Mouse (Mus musculus) megakaryocyte, adult 5-6 weeks (primary cell): Measurements from ENCODE around the gene H13. TPM values are rescaled to one million over a fixed set of nuclear protein-coding genes. Genes with fewer than 3 reads are reported as not detected.
A peak's percentile ranks its signal among the peaks of the same experiment; 100 is the strongest.
"Not testable (repeated sequence)": the region's sequence is repeated elsewhere in the genome, so short reads cannot be mapped to it uniquely, and the experiment has no call there.

ENCODE experiments used
- ATAC-seq: 2 replicates; pipeline ENCODE4 v1.8.0; 2016; ENCODE audit warnings: mild to moderate bottlenecking, inconsistent platforms; ENCODE audit not compliant: poor library complexity, severe bottlenecking
- total RNA-seq, 2 experiments: library from RNA; stranded (forward) in 1 of 2; stranded (reverse) in 1 of 2; fragments of 153-499, 151-499 nt in 1 of 2; fragments of 221-1000, 200-1000 nt in 1 of 2; gene quantifications; 2 replicates each; pipeline versions ENCODE4 v1.2.3 to v1.2.4; 2015 to 2017

H13 gene
- total RNA-seq, 2 experiments from 2014 or later, result 109 to 165 TPM

GRCm38 (mm10) chr2:152657398-152657797, 11.9 kb upstream of the H13 start:
- peak; percentile 44 for ATAC-seq

DNA sequence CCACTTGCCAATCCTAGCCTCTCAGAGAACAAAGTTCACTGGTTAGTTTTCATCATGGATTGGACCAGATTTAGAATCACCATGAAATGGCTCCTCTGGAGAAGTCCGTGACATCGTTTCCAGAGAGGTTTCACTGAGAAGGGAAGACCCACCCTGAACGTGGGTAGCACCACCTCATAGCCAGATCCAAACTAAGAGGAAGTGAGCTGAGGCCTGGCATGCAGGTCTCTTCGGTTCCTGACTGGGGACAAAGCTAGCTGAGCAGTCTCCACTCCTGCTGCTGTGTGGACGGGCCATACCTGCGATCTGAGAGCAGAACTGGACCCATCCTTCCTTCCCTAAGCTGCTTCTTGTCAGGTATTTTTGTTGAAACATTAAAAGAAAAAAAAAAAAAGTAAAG, 8.1 kb upstream of the H13 start:
- ATAC-seq, result peak; percentile 77

GRCm38 (mm10) chr2:152666191-152666590, 3.1 kb upstream of the H13 start:
- ATAC-seq, result not testable (repeated sequence)

GRCm38 (mm10) chr2:152669639-152670484, 601 bp downstream of the H13 start:
- ATAC-seq, result no peak

DNA sequence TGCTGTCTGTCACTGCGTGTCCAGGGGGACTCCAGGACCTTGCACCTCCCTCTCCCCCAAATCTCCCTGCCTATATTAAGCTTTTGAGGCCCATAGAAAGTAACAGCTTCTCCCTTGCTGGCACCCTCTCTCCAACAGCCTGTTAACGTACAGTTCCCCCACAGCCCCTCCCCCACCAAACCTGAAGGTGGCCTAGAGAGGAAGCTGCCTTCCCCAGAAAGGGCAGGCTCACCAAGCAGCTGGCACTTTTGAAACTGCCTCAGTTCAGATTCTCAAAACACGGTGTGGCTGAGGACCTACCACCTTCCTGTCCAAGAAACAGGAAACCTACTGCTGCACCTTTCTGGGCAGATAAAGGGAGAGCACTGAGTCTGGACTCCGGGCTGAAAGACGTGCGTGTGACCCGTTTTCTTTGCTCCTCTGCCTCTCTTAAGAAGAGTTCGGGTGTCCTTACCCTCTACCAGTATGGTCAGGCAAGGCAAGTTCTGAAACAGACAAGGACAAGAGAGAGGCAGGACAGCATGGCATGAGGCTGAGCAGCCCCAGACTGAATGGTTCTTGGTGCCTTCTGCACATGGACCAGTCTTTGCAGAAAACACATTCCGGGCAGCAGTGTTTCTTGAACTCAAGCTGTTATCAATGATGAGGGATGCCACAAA, 1.9 kb downstream of the H13 start:
- ATAC-seq, result peak; percentile 48

- peak; percentile 74 for ATAC-seq
These were observed 2.4 kb downstream of the H13 start for GRCm38 (mm10) chr2:152671642-152671999.

- no peak for ATAC-seq
These were observed 2.9 kb downstream of the H13 start for GRCm38 (mm10) chr2:152672166-152672565.

DNA sequence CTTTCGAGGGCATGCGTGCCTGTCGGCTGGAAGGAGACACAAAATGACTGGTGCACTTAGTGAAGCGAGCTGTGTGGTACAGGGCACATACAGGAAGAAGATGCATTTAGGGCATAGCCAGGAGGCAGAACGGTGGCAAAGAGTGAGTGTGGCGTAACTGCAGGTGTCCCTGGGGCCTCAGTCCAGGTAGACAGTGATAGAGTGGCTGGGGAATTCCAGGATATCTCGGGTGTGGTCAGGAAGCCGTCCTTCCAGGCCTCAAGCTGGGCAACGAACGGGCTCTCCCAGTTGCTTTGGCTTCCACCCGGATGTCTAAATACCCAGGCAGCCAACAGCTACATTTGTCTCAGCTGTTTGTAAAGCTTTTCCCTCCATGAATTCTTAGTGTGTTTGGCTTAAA, 4.9 kb downstream of the H13 start:
- ATAC-seq, result no peak

DNA sequence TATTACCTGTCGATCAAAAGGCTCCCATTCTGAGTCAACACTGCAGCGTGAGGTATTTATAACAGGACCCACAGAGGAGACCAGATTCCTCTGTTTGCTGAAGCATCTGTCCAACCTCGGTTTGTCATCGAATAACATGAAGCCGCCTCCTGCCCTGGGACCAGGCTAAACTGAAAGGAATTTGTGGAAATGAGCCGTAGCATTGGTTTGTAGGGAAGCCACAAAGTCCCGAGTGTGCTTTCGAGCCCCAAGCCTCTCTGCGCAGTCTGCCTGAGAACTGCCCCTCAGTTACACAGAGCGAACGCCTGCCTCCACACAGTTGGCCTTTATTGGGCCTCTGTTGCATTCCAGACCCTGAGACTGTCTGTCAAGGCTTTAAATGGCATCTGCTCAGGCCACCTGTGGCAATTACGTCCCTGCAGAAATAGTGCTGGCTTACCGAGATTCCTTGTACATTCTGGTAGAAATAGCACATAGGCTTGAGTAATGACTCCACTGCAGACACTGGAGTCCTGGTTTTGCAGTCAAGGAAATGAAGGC, 6.1 kb downstream of the H13 start:
- no peak for ATAC-seq

GRCm38 (mm10) chr2:152678302-152678701, 9.0 kb downstream of the H13 start:
- ATAC-seq, result peak; percentile 72

DNA sequence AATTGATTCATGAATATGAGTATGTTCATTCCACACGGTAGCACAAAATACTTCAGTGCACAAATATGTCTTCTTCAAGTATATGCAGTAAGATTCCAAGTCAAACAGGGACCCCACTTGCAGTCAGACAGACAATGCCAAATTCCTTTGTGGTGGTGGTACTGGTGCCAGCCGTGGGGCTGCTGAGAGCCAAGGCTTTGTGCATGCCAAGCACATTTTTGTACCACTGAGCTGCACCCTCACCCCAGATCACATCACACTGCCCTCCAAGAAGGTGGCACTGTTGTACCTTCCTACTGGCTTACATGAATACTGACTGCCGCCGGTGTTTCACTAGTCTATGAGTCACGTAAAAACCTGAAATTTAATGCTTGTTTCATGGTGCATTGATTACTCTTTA, 9.7 kb downstream of the H13 start:
- no peak for ATAC-seq

- ATAC-seq, result no peak
These were observed 10.6 kb downstream of the H13 start for GRCm38 (mm10) chr2:152679701-152680355.

GRCm38 (mm10) chr2:152683086-152683485, 13.8 kb downstream of the H13 start:
- no peak for ATAC-seq

GRCm38 (mm10) chr2:152686399-152686798, 17.1 kb downstream of the H13 start:
- no peak for ATAC-seq

DNA sequence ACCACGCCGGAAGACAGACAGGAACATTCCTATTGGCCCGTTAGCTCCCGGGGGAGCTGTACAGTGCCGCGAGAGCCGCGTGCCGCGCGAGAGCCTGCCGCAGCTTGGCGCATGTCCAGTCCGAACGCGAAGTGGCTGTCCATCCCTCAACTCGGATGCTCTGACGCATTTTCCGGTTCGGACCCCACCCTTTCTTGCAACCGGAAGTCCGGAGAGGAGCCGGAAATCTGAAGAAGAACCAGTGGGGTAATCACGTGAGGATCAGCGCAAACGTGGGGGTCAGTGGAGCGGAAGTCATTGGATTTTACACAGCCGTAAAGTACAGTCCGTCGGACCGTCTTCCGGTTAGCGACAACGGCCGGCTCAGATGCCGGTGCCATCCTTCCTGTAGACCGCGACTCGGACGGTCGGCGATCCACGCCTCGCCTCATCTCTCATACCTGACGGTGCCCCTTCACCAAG, 17.6 kb downstream of the H13 start, which contains the start of gene Mcts2:
Mcts2 (plus strand) TSS at position 230 of the 462 bp plus-strand sequence.
- no peak for ATAC-seq

- peak; percentile 41 for ATAC-seq
These were observed 22.4 kb downstream of the H13 start for GRCm38 (mm10) chr2:152691564-152692217.

GRCm38 (mm10) chr2:152693233-152693632, 24.0 kb downstream of the H13 start:
- ATAC-seq, result peak; percentile 73

- ATAC-seq, result no peak
These were observed 24.5 kb downstream of the H13 start for GRCm38 (mm10) chr2:152693735-152694134.

- no peak for ATAC-seq
These were observed 25.4 kb downstream of the H13 start for GRCm38 (mm10) chr2:152694708-152695107.

DNA sequence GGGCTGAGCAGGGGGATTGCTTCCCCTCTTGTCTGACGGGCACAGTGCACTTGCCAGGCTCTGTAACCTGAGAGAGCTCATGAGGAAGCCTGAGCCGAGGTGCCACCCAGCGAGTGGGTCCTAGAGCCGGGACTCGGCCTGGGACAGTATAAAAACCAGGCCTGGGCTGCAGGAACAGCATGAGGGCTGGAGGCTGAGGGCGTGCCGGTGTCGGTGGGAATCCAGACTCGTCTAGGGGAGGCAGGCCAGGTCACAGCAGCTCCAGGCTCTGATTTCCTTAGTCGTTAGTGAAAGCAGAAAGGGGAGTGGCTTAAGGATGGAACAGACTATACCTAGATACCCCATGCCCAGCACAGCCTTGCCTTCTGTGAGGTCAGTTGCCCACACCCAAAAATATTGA, 26.8 kb downstream of the H13 start:
- no peak for ATAC-seq
